Mouse (Mus musculus) thymus, adult 2 months (tissue): ENCODE results near the gene Tfap2a.

Experiments used
- CTCF ChIP-seq: fragments of 200-500 bp; IDR thresholded peaks from 2 replicates; pipeline ENCODE4 v1.5.1; 2012; ENCODE audit warnings: mild to moderate bottlenecking, control low read depth, low read length, moderate library complexity, borderline replicate concordance; ENCODE audit not compliant: control insufficient read depth, poor library complexity, insufficient read depth; ENCODE audit errors: extremely low read depth
- POLR2A ChIP-seq: fragments of 200-500 bp; IDR thresholded peaks from 2 replicates; pipeline ENCODE4 v1.6.1; 2012; ENCODE audit warnings: mild to moderate bottlenecking, low read length, control low read depth, moderate library complexity; ENCODE audit not compliant: control insufficient read depth, poor library complexity, insufficient read depth; ENCODE audit errors: extremely low read depth

- TF ChIP-seq POLR2A (no peak), CTCF (no peak)
Observed at GRCm38 (mm10) chr13:40734316-40734965, 3.7 kb downstream of the Tfap2a start.
